Mouse (Mus musculus) hindbrain, embryonic 16.5 days (tissue): ENCODE results near the gene Atoh7. TPM values are rescaled to one million over a fixed set of nuclear protein-coding genes. Genes with fewer than 3 reads are reported as not detected.

Experiments used
- polyA plus RNA-seq: library from polyadenylated mRNA; unstranded; fragments of >200 nt; fragmentation: Nextera tagmentation; extraction: Ambion mirVana; gene quantifications from 2 replicates; pipeline ENCODE4 v1.2.1, GENCODE M21; 2015

Gene Atoh7
- polyA plus RNA-seq, 1 experiment from 2014 or later, result 3.0 TPM

Other genes with a start within 250 kb of the Atoh7 start
- gene Tet1, start 190.7 kb upstream of the Atoh7 start, polyA plus RNA-seq, result 38.7 and 39.5 TPM in 2 replicates
- 15.0 and 15.6 TPM in 2 replicates for gene Slc25a16, start 179.0 kb upstream of the Atoh7 start, polyA plus RNA-seq
- gene Dna2, start 152.6 kb upstream of the Atoh7 start, polyA plus RNA-seq, result 4.0 and 5.1 TPM in 2 replicates
- gene Rufy2, start 119.4 kb upstream of the Atoh7 start, polyA plus RNA-seq, result 53.9 and 68.0 TPM in 2 replicates
- gene Hnrnph3, start 75.4 kb upstream of the Atoh7 start, polyA plus RNA-seq, result 114 and 121 TPM in 2 replicates
- 0.68 and 0.94 TPM in 2 replicates for gene Pbld2, start 75.3 kb upstream of the Atoh7 start, polyA plus RNA-seq
- gene Pbld1, start 39.5 kb upstream of the Atoh7 start, polyA plus RNA-seq, result 0.44 and 0.75 TPM in 2 replicates
- 1.0 and 1.3 TPM in 2 replicates for gene Mypn, start 104.3 kb downstream of the Atoh7 start, polyA plus RNA-seq
- gene Herc4, start 144.2 kb downstream of the Atoh7 start, polyA plus RNA-seq, result 23.8 and 28.3 TPM in 2 replicates